Mouse (Mus musculus) thymus, adult 2 months (tissue): ENCODE data around the gene Gga1.

Source experiments
- CTCF ChIP-seq: fragments of 200-500 bp; IDR thresholded peaks from 2 replicates; pipeline ENCODE4 v1.5.1; 2012; ENCODE audit warnings: mild to moderate bottlenecking, control low read depth, low read length, moderate library complexity, borderline replicate concordance; ENCODE audit not compliant: control insufficient read depth, poor library complexity, insufficient read depth; ENCODE audit errors: extremely low read depth
- POLR2A ChIP-seq: fragments of 200-500 bp; IDR thresholded peaks from 2 replicates; pipeline ENCODE4 v1.6.1; 2012; ENCODE audit warnings: mild to moderate bottlenecking, low read length, control low read depth, moderate library complexity; ENCODE audit not compliant: control insufficient read depth, poor library complexity, insufficient read depth; ENCODE audit errors: extremely low read depth

GRCm38 (mm10) chr15:78872021-78872608 lies 4.9 kb upstream of the Gga1 start:
- TF ChIP-seq CTCF (no peak), POLR2A (no peak)
